Mouse (Mus musculus): ENCODE measurements around the gene Dhx40. TPM values are rescaled to one million over a fixed set of nuclear protein-coding genes. Genes with fewer than 3 reads are reported as not detected.

Gene Dhx40
- polyA plus RNA-seq, 1 experiment from 2014 or later = 34.1 TPM

DNA sequence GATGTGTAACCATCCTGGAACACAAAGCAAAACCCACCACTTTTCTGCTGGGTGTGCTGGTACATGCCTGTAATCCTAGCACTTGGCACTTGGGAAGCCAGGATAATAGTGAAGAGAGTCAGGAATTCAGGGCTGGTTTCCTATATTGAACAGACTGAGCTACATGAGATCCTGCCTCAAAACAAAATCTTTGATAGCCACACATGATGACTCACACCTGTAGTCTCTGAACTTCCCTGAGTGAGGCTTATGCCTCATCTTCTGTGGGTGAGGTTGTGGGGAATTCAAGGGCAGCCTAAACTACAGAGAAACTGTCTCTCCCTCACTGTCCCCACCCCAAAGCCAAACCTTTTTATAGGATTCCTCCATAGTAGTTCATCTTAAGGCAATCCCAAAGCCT is 47.2 kb downstream of the Dhx40 start:
- Histone ChIP-seq H3K9me3 (replicated peaks; ENCODE audit: control insufficient read depth, low read length) (no peaks in the 10 kb centered on the region), H3K27ac (ENCODE audit: low read depth, low read length) (no peak overlapping the region), H3K36me3 (ENCODE audit: control insufficient read depth, insufficient read depth, low read length) (no peaks in the 10 kb centered on the region), H3K4me1 (ENCODE audit: control insufficient read depth, insufficient read depth, low read length) (peaks cover 9% of the 10 kb centered on the region), H3K4me3 (ENCODE audit: low read depth, low read length) (no peak overlapping the region), H3K4me2 (ENCODE audit: low read length) (no peak overlapping the region), H3K27me3 (replicated peaks; ENCODE audit: control insufficient read depth, insufficient read depth, low read length) (no peaks in the 10 kb centered on the region), H3K9ac (ENCODE audit: low read length) (no peak overlapping the region)
- no peak for DNase-seq (ENCODE audit: low spot score)
- no peak for ATAC-seq

- DNase-seq (ENCODE audit: low spot score) (no peak), ATAC-seq (no peak)
- H3K9ac ChIP-seq (ENCODE audit: low read length) = no peak overlapping the region
- no peak overlapping the region for H3K4me3 ChIP-seq (ENCODE audit: low read depth, low read length)
- WGBS = 90% methylated on average over 2 of the region's 2 CpGs
- H3K27me3 ChIP-seq (replicated peaks; ENCODE audit: control insufficient read depth, insufficient read depth, low read length) = no peaks in the 10 kb centered on the region
- no peaks in the 10 kb centered on the region for H3K9me3 ChIP-seq (replicated peaks; ENCODE audit: control insufficient read depth, low read length)
- H3K4me1 ChIP-seq (ENCODE audit: control insufficient read depth, insufficient read depth, low read length) = peaks cover 12% of the 10 kb centered on the region
- no peaks in the 10 kb centered on the region for H3K36me3 ChIP-seq (ENCODE audit: control insufficient read depth, insufficient read depth, low read length)
- no peak overlapping the region for H3K4me2 ChIP-seq (ENCODE audit: low read length)
- no peak overlapping the region for H3K27ac ChIP-seq (ENCODE audit: low read depth, low read length)
Measured at GRCm38 (mm10) chr11:86759886-86760285, 47.7 kb downstream of the Dhx40 start.

GRCm38 (mm10) chr11:86759226-86759625 is 48.3 kb downstream of the Dhx40 start:
- DNase-seq (ENCODE audit: low spot score) (no peak), ATAC-seq (no peak)
- no peak overlapping the region for H3K9ac ChIP-seq (ENCODE audit: low read length)
- no peak overlapping the region for H3K4me2 ChIP-seq (ENCODE audit: low read length)
- H3K36me3 ChIP-seq (ENCODE audit: control insufficient read depth, insufficient read depth, low read length) = no peaks in the 10 kb centered on the region
- H3K27ac ChIP-seq (ENCODE audit: low read depth, low read length) = no peak overlapping the region
- H3K9me3 ChIP-seq (replicated peaks; ENCODE audit: control insufficient read depth, low read length) = no peaks in the 10 kb centered on the region
- H3K4me3 ChIP-seq (ENCODE audit: low read depth, low read length) = no peak overlapping the region
- whole genome bisulfite sequencing = 81% methylated on average over 1 of the region's 1 CpGs
- no peaks in the 10 kb centered on the region for H3K27me3 ChIP-seq (replicated peaks; ENCODE audit: control insufficient read depth, insufficient read depth, low read length)
- H3K4me1 ChIP-seq (ENCODE audit: control insufficient read depth, insufficient read depth, low read length) = peaks cover 12% of the 10 kb centered on the region

DNA sequence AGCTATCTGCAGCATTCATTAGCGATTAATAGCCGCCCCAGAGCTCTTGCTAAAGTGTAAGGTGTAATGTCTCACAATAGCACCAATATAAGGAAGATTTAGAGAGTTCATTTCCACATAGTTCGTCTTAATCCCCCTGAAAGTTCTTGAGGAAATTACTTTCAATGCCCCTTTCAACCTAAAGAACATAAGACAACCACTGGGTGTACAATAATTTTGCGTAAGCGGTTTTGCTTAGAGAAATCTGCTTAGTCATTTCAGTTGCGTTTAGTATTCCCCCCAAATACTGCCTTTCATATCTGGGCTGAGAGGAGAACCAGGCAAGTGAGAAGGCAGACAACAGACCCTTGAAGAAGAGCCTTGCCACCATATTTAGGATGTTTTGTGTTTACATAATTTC is 49.0 kb downstream of the Dhx40 start:
- no peaks in the 10 kb centered on the region for H3K9me3 ChIP-seq (replicated peaks; ENCODE audit: control insufficient read depth, low read length)
- H3K9ac ChIP-seq (ENCODE audit: low read length) = peak overlapping the region; percentile 89
- H3K27me3 ChIP-seq (replicated peaks; ENCODE audit: control insufficient read depth, insufficient read depth, low read length) = no peaks in the 10 kb centered on the region
- peak overlapping the region; percentile 53 for H3K4me2 ChIP-seq (ENCODE audit: low read length)
- peaks cover 12% of the 10 kb centered on the region for H3K4me1 ChIP-seq (ENCODE audit: control insufficient read depth, insufficient read depth, low read length)
- 32% methylated on average over 6 of the region's 6 CpGs for WGBS
- DNase-seq (ENCODE audit: low spot score) = peak; percentile 13
- no peak for ATAC-seq
- H3K36me3 ChIP-seq (ENCODE audit: control insufficient read depth, insufficient read depth, low read length) = no peaks in the 10 kb centered on the region
- peak overlapping the region; percentile 92 for H3K4me3 ChIP-seq (ENCODE audit: low read depth, low read length)
- peak overlapping the region; percentile 97 for H3K27ac ChIP-seq (ENCODE audit: low read depth, low read length)

DNA sequence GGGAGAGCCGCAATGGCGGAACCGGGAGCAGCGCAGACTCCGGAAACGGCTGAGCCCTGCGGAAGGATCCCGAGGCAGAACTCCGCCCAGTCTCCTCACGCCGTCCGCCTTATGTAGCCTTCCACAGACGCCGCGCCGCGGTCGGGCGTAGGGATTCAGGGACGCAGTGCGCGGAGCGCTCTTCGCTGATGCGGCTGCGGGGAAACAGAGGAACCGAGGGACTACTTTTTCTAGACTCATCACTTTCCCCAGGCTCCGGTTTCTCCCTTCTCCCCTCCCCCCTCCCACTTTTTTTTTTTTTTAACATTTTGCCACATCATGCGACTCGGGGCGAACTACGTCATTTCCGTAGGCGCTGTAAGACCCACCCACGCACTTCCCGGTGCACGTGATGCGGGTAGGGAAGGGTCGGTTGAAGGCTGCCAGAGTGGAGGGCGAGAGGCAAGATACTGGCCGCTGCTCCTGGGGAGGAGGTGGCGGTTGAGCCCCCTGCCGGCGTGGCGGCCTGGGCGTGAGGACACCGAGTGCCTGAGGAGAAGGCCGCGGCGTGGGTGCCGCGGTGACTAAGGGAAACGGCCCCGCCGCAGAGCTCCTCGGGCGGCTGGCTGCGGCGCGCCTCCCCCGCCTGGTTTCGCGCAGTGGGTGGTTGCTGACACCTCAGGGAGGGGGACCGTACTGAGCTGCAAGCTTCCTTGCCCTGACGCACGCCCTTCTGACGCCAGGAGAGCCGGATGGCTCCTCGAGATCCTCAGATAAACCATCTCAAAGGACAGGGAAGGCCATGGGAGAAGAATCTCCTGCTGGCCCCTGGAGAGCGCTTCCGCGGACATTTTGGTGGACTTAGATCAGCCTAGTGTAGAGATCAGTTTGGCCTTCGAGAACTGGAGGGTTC is 49.8 kb downstream of the Dhx40 start, which contains the start of gene Cltc:
Gene Cltc (minus strand): TSS at position 86 of the 892 bp plus-strand sequence.
- under 1% methylated on average over 73 of the region's 73 CpGs for WGBS
- ATAC-seq = peak; percentile 97
- no peaks in the 10 kb centered on the region for H3K9me3 ChIP-seq (replicated peaks; ENCODE audit: control insufficient read depth, low read length)

DNA sequence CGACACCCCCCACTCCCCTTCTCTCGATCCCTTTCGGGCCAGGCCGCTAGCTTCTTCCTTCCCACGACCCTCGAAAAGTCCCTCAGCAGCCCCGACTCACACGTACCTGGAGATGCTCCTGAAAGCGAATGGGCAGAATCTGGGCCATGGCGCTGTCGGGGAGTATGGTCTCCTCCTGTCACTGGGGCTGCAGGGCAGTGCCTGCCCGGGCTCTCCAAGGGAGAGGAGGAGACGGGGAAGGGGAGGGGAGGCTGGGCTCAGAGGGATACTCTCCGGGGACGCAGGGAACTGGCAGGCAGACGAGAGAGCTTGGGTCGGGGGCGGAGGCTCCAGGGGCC is 50.4 kb downstream of the Dhx40 start:
- Histone ChIP-seq H3K9ac (ENCODE audit: low read length) (peak overlapping the region; percentile 89), H3K27me3 (replicated peaks; ENCODE audit: control insufficient read depth, insufficient read depth, low read length) (no peaks in the 10 kb centered on the region), H3K27ac (ENCODE audit: low read depth, low read length) (peak overlapping the region; percentile 97), H3K9me3 (replicated peaks; ENCODE audit: control insufficient read depth, low read length) (no peaks in the 10 kb centered on the region), H3K4me2 (ENCODE audit: low read length) (peak overlapping the region; percentile 93), H3K36me3 (ENCODE audit: control insufficient read depth, insufficient read depth, low read length) (no peaks in the 10 kb centered on the region), H3K4me1 (ENCODE audit: control insufficient read depth, insufficient read depth, low read length) (peaks cover 12% of the 10 kb centered on the region), H3K4me3 (ENCODE audit: low read depth, low read length) (peak overlapping the region; percentile 92)
- peak; percentile 78; the same call in 1 of the 2 replicates for ATAC-seq
- no peak for DNase-seq (ENCODE audit: low spot score)
- 0% methylated on average over 18 of the region's 18 CpGs for WGBS

More for the DNA sequence above, 49.8 kb downstream of the Dhx40 start, which contains the start of gene Cltc:
- H3K4me2 ChIP-seq (ENCODE audit: low read length) = peak within 1 kb of the TSS; percentile 93
- peak within 1 kb of the TSS; percentile 89 for H3K9ac ChIP-seq (ENCODE audit: low read length)
- H3K4me3 ChIP-seq (ENCODE audit: low read depth, low read length) = peak within 1 kb of the TSS; percentile 92
- peak within 1 kb of the TSS; percentile 97 for H3K27ac ChIP-seq (ENCODE audit: low read depth, low read length)
- peaks cover 12% of the 10 kb centered on the region for H3K4me1 ChIP-seq (ENCODE audit: control insufficient read depth, insufficient read depth, low read length)
- peak; percentile 99 for DNase-seq (ENCODE audit: low spot score)
- H3K27me3 ChIP-seq (replicated peaks; ENCODE audit: control insufficient read depth, insufficient read depth, low read length) = no peaks in the 10 kb centered on the region
- H3K36me3 ChIP-seq (ENCODE audit: control insufficient read depth, insufficient read depth, low read length) = no peaks in the 10 kb centered on the region

GRCm38 (mm10) chr11:86756156-86757141 is 51.1 kb downstream of the Dhx40 start:
- no peaks in the 10 kb centered on the region for H3K36me3 ChIP-seq (ENCODE audit: control insufficient read depth, insufficient read depth, low read length)
- no peaks in the 10 kb centered on the region for H3K9me3 ChIP-seq (replicated peaks; ENCODE audit: control insufficient read depth, low read length)
- no peaks in the 10 kb centered on the region for H3K27me3 ChIP-seq (replicated peaks; ENCODE audit: control insufficient read depth, insufficient read depth, low read length)
- DNase-seq (ENCODE audit: low spot score) (peak; percentile 57), ATAC-seq (peak; percentile 8)
- H3K4me1 ChIP-seq (ENCODE audit: control insufficient read depth, insufficient read depth, low read length) = peaks cover 12% of the 10 kb centered on the region
- peak overlapping the region; percentile 93 for H3K4me2 ChIP-seq (ENCODE audit: low read length)
- H3K27ac ChIP-seq (ENCODE audit: low read depth, low read length) = peak overlapping the region; percentile 97
- H3K9ac ChIP-seq (ENCODE audit: low read length) = peak overlapping the region; percentile 89
- WGBS = 2% methylated on average over 31 of the region's 31 CpGs
- H3K4me3 ChIP-seq (ENCODE audit: low read depth, low read length) = peak overlapping the region; percentile 92

GRCm38 (mm10) chr11:86752404-86752803 is 55.1 kb downstream of the Dhx40 start:
- DNase-seq (ENCODE audit: low spot score) (no peak), ATAC-seq (no peak)
- Histone ChIP-seq H3K4me2 (ENCODE audit: low read length) (no peak overlapping the region), H3K9me3 (replicated peaks; ENCODE audit: control insufficient read depth, low read length) (no peaks in the 10 kb centered on the region), H3K27ac (ENCODE audit: low read depth, low read length) (no peak overlapping the region), H3K4me1 (ENCODE audit: control insufficient read depth, insufficient read depth, low read length) (peaks cover 14% of the 10 kb centered on the region), H3K4me3 (ENCODE audit: low read depth, low read length) (no peak overlapping the region), H3K27me3 (replicated peaks; ENCODE audit: control insufficient read depth, insufficient read depth, low read length) (no peaks in the 10 kb centered on the region), H3K36me3 (ENCODE audit: control insufficient read depth, insufficient read depth, low read length) (no peaks in the 10 kb centered on the region), H3K9ac (ENCODE audit: low read length) (no peak overlapping the region)

All from forebrain, embryonic 14.5 days (tissue).